Mouse (Mus musculus) adrenal gland, postnatal 4 days (tissue): ENCODE measurements at regions not wholly inside any gene's neighbourhood (a gene's known extent, or its start where the extent isn't known, plus 50 kb on each side); places are given as distances from the start of the nearest gene placed in this dataset. TPM values are rescaled to one million over a fixed set of nuclear protein-coding genes. Genes with fewer than 3 reads are reported as not detected.

Experiments used
- DNase-seq, 2 experiments: peaks; one replicate each; pipeline ENCODE4 v3.0.0; 2021 to 2022; ENCODE audit warnings: low spot score in 2 of 2, mixed read lengths in 2 of 2
- microRNA-seq: library from miRNA; unstranded; fragments of <30 nt; microRNA quantifications from one replicate; pipeline ENCODE4 v1.2.0, GENCODE M21; 2021

- DNase-seq, result no peak
Measured at GRCm38 (mm10) chr4:67646090-67646489, 818.7 kb downstream of the Tlr4 start.

- no peak for DNase-seq
Measured at GRCm38 (mm10) chr4:67662122-67662521, 834.7 kb downstream of the Tlr4 start.

GRCm38 (mm10) chr4:67673961-67674360 is 846.6 kb downstream of the Tlr4 start:
- no peak for DNase-seq

- DNase-seq, result no peak
Measured at GRCm38 (mm10) chr4:67677589-67677988, 850.2 kb downstream of the Tlr4 start.

GRCm38 (mm10) chr4:67698438-67698837 is 871.1 kb downstream of the Tlr4 start:
- DNase-seq, result no peak

Small RNA genes lying in the stretch of these regions (microRNA-seq; reads per million reads assigned to microRNA genes)
- not detected for gene Gm44497
